16 mouse cellular contexts compared by ENCODE assay signal in genomic region chr19:41628970-41629369, GRCm38 (mm10). TPM values are rescaled to one million over a fixed set of nuclear protein-coding genes. Genes with fewer than 3 reads are reported as not detected.
DNase-seq lines count a peak whose midpoint lies in the region; ATAC-seq and TF ChIP-seq lines count a peak whose summit lies in the region.
"Had no signal": no experiment of that assay in that cellular context is flagged by ENCODE, and none has a peak within 500 bp of the region (broad histone marks: within the 10 kb centered on the region; RNA-seq: fewer than 3 reads in every experiment).

No protein-coding gene starts in this region.

- no peak for TF ChIP-seq CTCF in gastrocnemius, adult 2 months (IDR thresholded peaks at IDR 0.05)
- no peak for TF ChIP-seq CTCF in lung, adult 2 months (IDR thresholded peaks at IDR 0.05; ENCODE audit: insufficient read depth, low read length)
- no peak for TF ChIP-seq CTCF in stomach, postnatal 0 days (IDR thresholded peaks at IDR 0.05; ENCODE audit: low read depth)

- WGBS in lung, adult 2 months = 60% methylated on average over 11 of the region's 11 CpGs
- 66% methylated on average over 11 of the region's 11 CpGs for WGBS in stomach, postnatal 0 days
- WGBS in kidney, embryonic 16.5 days = 75% methylated on average over 11 of the region's 11 CpGs

- no peaks in the 10 kb centered on the region for H3K4me1 ChIP-seq in lung, adult 2 months (ENCODE audit: control insufficient read depth, insufficient read depth, low read length)
- no peaks in the 10 kb centered on the region for H3K4me1 ChIP-seq in stomach, postnatal 0 days (replicated peaks; ENCODE audit: control insufficient read depth, insufficient read depth)
- H3K4me1 ChIP-seq in kidney, embryonic 16.5 days (ENCODE audit: insufficient read depth, low read length) = no peaks in the 10 kb centered on the region
- H3K4me1 ChIP-seq: neural tube, embryonic 15.5 days had no signal

- no peak for TF ChIP-seq EP300 in stomach, postnatal 0 days (optimal IDR thresholded peaks at IDR 0.05)

- no peak for TF ChIP-seq POLR2A in lung, adult 2 months (IDR thresholded peaks at IDR 0.05; ENCODE audit: borderline replicate concordance, extremely low read depth, low read depth, low read length)

- ATAC-seq in stomach, postnatal 0 days (ENCODE audit: low FRiP score, low TSS enrichment) = no peak
- no peak for ATAC-seq in kidney, embryonic 16.5 days (ENCODE audit: low FRiP score, low TSS enrichment)

- 0 out of 2 replicates have a peak, but pooled peaks cover 3% of the 10 kb centered on the region for H3K9me3 ChIP-seq in stomach, postnatal 0 days (ENCODE audit: control insufficient read depth, low read length)
- peaks cover 4% of the 10 kb centered on the region; the same call in 1 of the 2 replicates for H3K9me3 ChIP-seq in kidney, embryonic 16.5 days (ENCODE audit: low read length)
- H3K9me3 ChIP-seq: heart, embryonic 10.5 days; midbrain, embryonic 12.5 days had no signal

- H3K27me3 ChIP-seq in stomach, postnatal 0 days (ENCODE audit: control insufficient read depth, insufficient read depth, low read length) = no peaks in the 10 kb centered on the region
- H3K27me3 ChIP-seq in kidney, embryonic 16.5 days (ENCODE audit: insufficient read depth, low read length) = no peaks in the 10 kb centered on the region
- H3K27me3 ChIP-seq: neural tube, embryonic 15.5 days had no signal

- intact Hi-C loops in gastrocnemius, adult 2 months (cut with DNase I) = loop anchor here (10.0 kb wide), 1 partner anchor 216 kb away; the partner anchor contains the start of gene Frat2
- intact Hi-C loops in gastrocnemius, postnatal 14 days (cut with DNase I; ENCODE audit: low total_unique reads) = no loop called here

- peak overlapping the region; percentile 8; the same call in 1 of the 2 replicates for H3K27ac ChIP-seq in gastrocnemius, adult 2 months
- H3K27ac ChIP-seq in stomach, postnatal 0 days (replicated peaks) = no peak overlapping the region
- H3K27ac ChIP-seq in kidney, embryonic 16.5 days (ENCODE audit: low read length) = no peak overlapping the region
- H3K27ac ChIP-seq: embryonic facial prominence, embryonic 10.5 days; heart, embryonic 10.5 days; midbrain, embryonic 12.5 days; neural tube, embryonic 15.5 days had no signal

- H3K9ac ChIP-seq in stomach, postnatal 0 days (ENCODE audit: low read length) = no peak overlapping the region
- H3K9ac ChIP-seq in kidney, embryonic 16.5 days (replicated peaks; ENCODE audit: low read length) = no peak overlapping the region
- H3K9ac ChIP-seq: lung, embryonic 14.5 days; midbrain, embryonic 12.5 days; neural tube, embryonic 15.5 days had no signal

- H3K4me3 ChIP-seq in gastrocnemius, adult 2 months = peak overlapping the region; percentile 13; the same call in 1 of the 2 replicates
- H3K4me3 ChIP-seq in lung, adult 2 months (replicated peaks; ENCODE audit: extremely low read depth, low read depth, low read length) = no peak overlapping the region
- no peak overlapping the region for H3K4me3 ChIP-seq in stomach, postnatal 0 days (ENCODE audit: low read depth, low read length)
- H3K4me3 ChIP-seq in kidney, embryonic 16.5 days (ENCODE audit: low read length) = no peak overlapping the region
- H3K4me3 ChIP-seq: embryonic facial prominence, embryonic 10.5 days; heart, embryonic 10.5 days; midbrain, embryonic 12.5 days; neural tube, embryonic 15.5 days had no signal

- no peak overlapping the region for H3K4me2 ChIP-seq in stomach, postnatal 0 days (replicated peaks; ENCODE audit: low read depth)
- H3K4me2 ChIP-seq in kidney, embryonic 16.5 days (replicated peaks; ENCODE audit: low read depth, low read length) = no peak overlapping the region
- H3K4me2 ChIP-seq: liver, embryonic 11.5 days; lung, embryonic 14.5 days; midbrain, embryonic 12.5 days; neural tube, embryonic 15.5 days had no signal

- DNase-seq in gastrocnemius, adult 2 months = peak; percentile 53
- DNase-seq in gastrocnemius, postnatal 14 days = no peak
- DNase-seq in ovary, postnatal 36 days (ENCODE audit: low spot score) = peak; percentile 14
- DNase-seq in ovary, postnatal 10 days (ENCODE audit: low spot score) = no peak
- DNase-seq in lung, adult 2 months = peak; percentile 16
- DNase-seq in stomach, postnatal 0 days (ENCODE audit: low spot score) = peak; percentile 29
- no peak for DNase-seq in adrenal gland, adult (ENCODE audit: inconsistent age in 2 of 2, low spot score in 1 of 2)
- DNase-seq: adrenal gland, postnatal 25 days; layer of hippocampus, postnatal 36 days had no signal

- no peaks in the 10 kb centered on the region for H3K36me3 ChIP-seq in stomach, postnatal 0 days (ENCODE audit: control insufficient read depth, insufficient read depth, low read length)
- H3K36me3 ChIP-seq in kidney, embryonic 16.5 days (ENCODE audit: insufficient read depth, low read length) = no peaks in the 10 kb centered on the region
- H3K36me3 ChIP-seq: heart, embryonic 10.5 days had no signal

RNA-seq across cellular contexts. Expression of gene Gm340, which starts 46.8 kb away (rescaled TPM):
- 1 to 10 TPM; 6.3 TPM for total RNA-seq in gastrocnemius, adult 2 months (2021)
- total RNA-seq in gastrocnemius, postnatal 14 days (2021) = 1 to 10 TPM; 6.1 to 7.7 TPM
- polyA plus RNA-seq in lung, adult 2 months (2012; rRNA removed) = 0.86 and 1.3 TPM in 2 replicates
- 0.82 and 1.0 TPM in 2 replicates for polyA plus RNA-seq in stomach, postnatal 0 days (2015; fragmentation: Nextera tagmentation; extraction: Ambion mirVana)
- 1.9 and 2.4 TPM in 2 replicates for polyA plus RNA-seq in kidney, embryonic 16.5 days (2015; fragmentation: Nextera tagmentation; extraction: Ambion mirVana)

Comparison
In these comparisons a context has a peak if more than half of its experiments do, and no peak if none do; other contexts are left out.
1. DNase-seq: peak in gastrocnemius, adult 2 months (single experiment), ovary, postnatal 36 days (single experiment), lung, adult 2 months (single experiment) and stomach, postnatal 0 days (single experiment); none in gastrocnemius, postnatal 14 days (single experiment), ovary, postnatal 10 days (single experiment) and adrenal gland, adult (0 of 2).